8 mouse cellular contexts compared by ENCODE assay signal in genomic region chr10:87787521-87787920, GRCm38 (mm10).
DNase-seq lines count a peak whose midpoint lies in the region; ATAC-seq and TF ChIP-seq lines count a peak whose summit lies in the region.

No protein-coding gene starts in this region.

- no peak for TF ChIP-seq POLR2A in embryonic fibroblast, embryonic 13.5 days (IDR thresholded peaks at IDR 0.05; ENCODE audit: low read depth, low read length)

- no peak for ATAC-seq in hindbrain, postnatal 0 days
- ATAC-seq in hindbrain, embryonic 16.5 days: no peak
- no peak for ATAC-seq in midbrain, embryonic 11.5 days (ENCODE audit: low FRiP score)
- ATAC-seq in hindbrain, embryonic 11.5 days (ENCODE audit: low FRiP score): no peak

- peak; percentile 11 for DNase-seq in hindbrain, postnatal 0 days (ENCODE audit: low spot score)
- DNase-seq in kidney, postnatal 10 days: peak; percentile 59
- peak; percentile 54 for DNase-seq in lung, postnatal 25 days (ENCODE audit: low spot score)
- DNase-seq in right cerebral cortex, postnatal 4 days: no peak
- no peak for DNase-seq in midbrain, embryonic 11.5 days (ENCODE audit: low spot score, missing footprints)
- no peak for DNase-seq in hindbrain, embryonic 11.5 days (ENCODE audit: low spot score)

- TF ChIP-seq CTCF in hindbrain, postnatal 0 days (IDR thresholded peaks at IDR 0.05; ENCODE audit: low read depth): no peak
- no peak for TF ChIP-seq CTCF in embryonic fibroblast, embryonic 13.5 days (IDR thresholded peaks at IDR 0.05; ENCODE audit: borderline replicate concordance, insufficient read depth, low read length)

- no peak overlapping the region for H3K4me2 ChIP-seq in hindbrain, postnatal 0 days (ENCODE audit: low read depth, low read length)
- H3K4me2 ChIP-seq in hindbrain, embryonic 16.5 days (ENCODE audit: low read length): no peak overlapping the region
- H3K4me2 ChIP-seq in midbrain, embryonic 11.5 days: no peak overlapping the region
- no peak overlapping the region for H3K4me2 ChIP-seq in hindbrain, embryonic 11.5 days (replicated peaks; ENCODE audit: low read depth, low read length)

- H3K27me3 ChIP-seq in hindbrain, postnatal 0 days (ENCODE audit: insufficient read depth, low read length): no peaks in the 10 kb centered on the region
- no peaks in the 10 kb centered on the region for H3K27me3 ChIP-seq in hindbrain, embryonic 16.5 days (replicated peaks; ENCODE audit: control insufficient read depth, insufficient read depth, low read length)
- no peaks in the 10 kb centered on the region for H3K27me3 ChIP-seq in midbrain, embryonic 11.5 days (ENCODE audit: control insufficient read depth, insufficient read depth, low read length)
- no peaks in the 10 kb centered on the region for H3K27me3 ChIP-seq in hindbrain, embryonic 11.5 days (ENCODE audit: control insufficient read depth, insufficient read depth, low read length)

- H3K4me3 ChIP-seq in hindbrain, postnatal 0 days (ENCODE audit: low read length): no peak overlapping the region
- H3K4me3 ChIP-seq in hindbrain, embryonic 16.5 days (ENCODE audit: low read length): no peak overlapping the region
- H3K4me3 ChIP-seq in embryonic fibroblast, embryonic 13.5 days (ENCODE audit: insufficient read depth, low read length): no peak overlapping the region
- no peak overlapping the region for H3K4me3 ChIP-seq in midbrain, embryonic 11.5 days (ENCODE audit: low read depth, low read length)
- H3K4me3 ChIP-seq in hindbrain, embryonic 11.5 days (ENCODE audit: low read depth, low read length): no peak overlapping the region

- no peaks in the 10 kb centered on the region for H3K36me3 ChIP-seq in hindbrain, postnatal 0 days (ENCODE audit: insufficient read depth, low read length)
- no peaks in the 10 kb centered on the region for H3K36me3 ChIP-seq in hindbrain, embryonic 16.5 days (ENCODE audit: control insufficient read depth, insufficient read depth, low read length)
- H3K36me3 ChIP-seq in midbrain, embryonic 11.5 days (ENCODE audit: control insufficient read depth, insufficient read depth, low read length): no peaks in the 10 kb centered on the region
- H3K36me3 ChIP-seq in hindbrain, embryonic 11.5 days (ENCODE audit: control insufficient read depth, insufficient read depth, low read length): no peaks in the 10 kb centered on the region

- H3K9me3 ChIP-seq in hindbrain, postnatal 0 days (ENCODE audit: low read length): no peaks in the 10 kb centered on the region
- H3K9me3 ChIP-seq in hindbrain, embryonic 16.5 days (ENCODE audit: control insufficient read depth, low read length): no peaks in the 10 kb centered on the region
- no peaks in the 10 kb centered on the region for H3K9me3 ChIP-seq in midbrain, embryonic 11.5 days (ENCODE audit: control insufficient read depth, low read length)
- no peaks in the 10 kb centered on the region for H3K9me3 ChIP-seq in hindbrain, embryonic 11.5 days (ENCODE audit: control insufficient read depth, low read length)

- 55% methylated on average over 4 of the region's 4 CpGs for WGBS in hindbrain, postnatal 0 days
- 63% methylated on average over 4 of the region's 4 CpGs for WGBS in hindbrain, embryonic 16.5 days
- WGBS in midbrain, embryonic 11.5 days: 73% methylated on average over 4 of the region's 4 CpGs
- 71% methylated on average over 4 of the region's 4 CpGs for WGBS in hindbrain, embryonic 11.5 days

- no peak overlapping the region for H3K9ac ChIP-seq in hindbrain, postnatal 0 days (replicated peaks; ENCODE audit: low read length)
- no peak overlapping the region for H3K9ac ChIP-seq in hindbrain, embryonic 16.5 days (ENCODE audit: low read depth, low read length)
- no peak overlapping the region for H3K9ac ChIP-seq in midbrain, embryonic 11.5 days (ENCODE audit: low read length)
- no peak overlapping the region for H3K9ac ChIP-seq in hindbrain, embryonic 11.5 days (ENCODE audit: low read depth, low read length)

- no peaks in the 10 kb centered on the region for H3K4me1 ChIP-seq in hindbrain, postnatal 0 days (ENCODE audit: insufficient read depth, low read length)
- H3K4me1 ChIP-seq in hindbrain, embryonic 16.5 days (ENCODE audit: control insufficient read depth, insufficient read depth, low read depth, low read length): no peaks in the 10 kb centered on the region
- peaks cover 2% of the 10 kb centered on the region; the same call in 1 of the 2 replicates for H3K4me1 ChIP-seq in embryonic fibroblast, embryonic 13.5 days (ENCODE audit: control insufficient read depth, insufficient read depth, low read length)
- no peaks in the 10 kb centered on the region for H3K4me1 ChIP-seq in midbrain, embryonic 11.5 days (ENCODE audit: control insufficient read depth, insufficient read depth, low read length)
- H3K4me1 ChIP-seq in hindbrain, embryonic 11.5 days (replicated peaks; ENCODE audit: control insufficient read depth, insufficient read depth, low read length): no peaks in the 10 kb centered on the region

- H3K27ac ChIP-seq in hindbrain, postnatal 0 days: no peak overlapping the region
- H3K27ac ChIP-seq in hindbrain, embryonic 16.5 days (ENCODE audit: low read depth, low read length): no peak overlapping the region
- H3K27ac ChIP-seq in embryonic fibroblast, embryonic 13.5 days (ENCODE audit: insufficient read depth, low read length): peak overlapping the region; percentile 20; the same call in 1 of the 2 replicates
- H3K27ac ChIP-seq in midbrain, embryonic 11.5 days (ENCODE audit: low read depth, low read length): no peak overlapping the region
- no peak overlapping the region for H3K27ac ChIP-seq in hindbrain, embryonic 11.5 days (ENCODE audit: low read depth, low read length)

Comparison
In these comparisons a context has a peak if more than half of its experiments do, and no peak if none do; other contexts are left out.
1. DNase-seq: peak in hindbrain, postnatal 0 days (single experiment), kidney, postnatal 10 days (single experiment) and lung, postnatal 25 days (single experiment); none in right cerebral cortex, postnatal 4 days (single experiment), midbrain, embryonic 11.5 days (single experiment) and hindbrain, embryonic 11.5 days (single experiment).